Mouse (Mus musculus): ENCODE measurements at regions not wholly inside any gene's neighbourhood (a gene's known extent, or its start where the extent isn't known, plus 50 kb on each side); places are given as distances from the start of the nearest gene placed in this dataset.

DNA sequence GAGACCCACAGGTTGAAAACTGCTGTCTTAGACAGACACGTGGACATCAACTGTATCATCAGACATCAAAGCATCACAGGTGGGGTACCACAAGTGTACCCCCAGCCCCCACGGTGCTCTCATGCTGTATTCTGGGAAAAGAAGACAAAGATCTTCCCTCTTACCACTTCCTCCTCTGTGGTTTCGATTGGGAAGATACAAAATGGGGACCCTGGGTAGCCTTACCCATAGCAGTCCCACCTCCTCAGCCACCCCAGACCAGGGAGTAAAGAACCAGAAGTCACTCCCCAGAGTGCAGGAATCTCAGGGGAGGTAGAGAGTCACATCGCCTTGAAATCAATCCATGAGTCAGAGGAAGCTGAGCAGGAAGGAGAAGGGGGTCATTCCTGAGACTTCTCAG, 60.7 kb upstream of the Ctnnb1 start:
- no peak overlapping the region for H3K4me3 ChIP-seq (replicated peaks; ENCODE audit: low read length)
- H3K27me3 ChIP-seq (ENCODE audit: insufficient read depth, low read length), result peaks cover 39% of the 10 kb centered on the region
- no peaks in the 10 kb centered on the region for H3K36me3 ChIP-seq (ENCODE audit: insufficient read depth, low read length)
- peaks cover 6% of the 10 kb centered on the region; the same call in 1 of the 2 replicates for H3K4me1 ChIP-seq (replicated peaks; ENCODE audit: low read depth, low read length)
- TF ChIP-seq POU5F1 (IDR thresholded peaks at IDR 0.05; ENCODE audit: borderline replicate concordance, low read length), result no peak
- TF ChIP-seq CTCF (conservative IDR thresholded peaks at IDR 0.05; ENCODE audit: low read length), result no peak
- H3K9me3 ChIP-seq (ENCODE audit: low read length), result no peaks in the 10 kb centered on the region

- Histone ChIP-seq H3K27me3 (ENCODE audit: insufficient read depth, low read length) (peaks cover 31% of the 10 kb centered on the region), H3K9me3 (ENCODE audit: low read length) (no peaks in the 10 kb centered on the region), H3K4me3 (replicated peaks; ENCODE audit: low read length) (no peak overlapping the region), H3K36me3 (ENCODE audit: insufficient read depth, low read length) (no peaks in the 10 kb centered on the region), H3K4me1 (replicated peaks; ENCODE audit: low read depth, low read length) (peaks cover 6% of the 10 kb centered on the region; the same call in 1 of the 2 replicates)
- TF ChIP-seq CTCF (conservative IDR thresholded peaks at IDR 0.05; ENCODE audit: low read length), result no peak
- no peak for TF ChIP-seq POU5F1 (IDR thresholded peaks at IDR 0.05; ENCODE audit: borderline replicate concordance, low read length)
These were observed 59.5 kb upstream of the Ctnnb1 start for GRCm38 (mm10) chr9:120869432-120870081.

DNA sequence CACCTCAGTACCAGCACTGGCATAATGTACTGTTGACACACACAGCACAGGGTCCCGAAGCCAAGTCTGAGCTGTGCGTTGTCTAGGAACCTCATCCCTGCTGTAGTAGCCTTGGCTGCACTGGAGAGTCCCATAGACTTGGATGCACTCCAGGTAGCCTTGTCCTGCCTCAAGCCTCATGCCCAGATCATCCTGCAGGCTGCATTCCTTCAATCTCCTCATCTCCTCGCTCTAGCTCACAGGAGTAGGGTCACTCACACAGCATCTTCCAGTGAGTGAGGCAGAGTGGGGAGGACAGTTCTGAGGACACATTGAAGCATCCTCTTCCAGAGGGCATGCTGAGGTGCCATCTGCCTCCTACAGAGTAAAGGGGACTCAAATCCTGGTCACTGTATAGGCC, 55.7 kb upstream of the Ctnnb1 start:
- H3K4me3 ChIP-seq (replicated peaks; ENCODE audit: low read length), result no peak overlapping the region
- TF ChIP-seq POU5F1 (IDR thresholded peaks at IDR 0.05; ENCODE audit: borderline replicate concordance, low read length), result no peak
- TF ChIP-seq CTCF (conservative IDR thresholded peaks at IDR 0.05; ENCODE audit: low read length), result no peak
- no peak for TF ChIP-seq NANOG (IDR thresholded peaks at IDR 0.05; ENCODE audit: borderline replicate concordance, low read length)
- no peaks in the 10 kb centered on the region for H3K9me3 ChIP-seq (ENCODE audit: low read length)

DNA sequence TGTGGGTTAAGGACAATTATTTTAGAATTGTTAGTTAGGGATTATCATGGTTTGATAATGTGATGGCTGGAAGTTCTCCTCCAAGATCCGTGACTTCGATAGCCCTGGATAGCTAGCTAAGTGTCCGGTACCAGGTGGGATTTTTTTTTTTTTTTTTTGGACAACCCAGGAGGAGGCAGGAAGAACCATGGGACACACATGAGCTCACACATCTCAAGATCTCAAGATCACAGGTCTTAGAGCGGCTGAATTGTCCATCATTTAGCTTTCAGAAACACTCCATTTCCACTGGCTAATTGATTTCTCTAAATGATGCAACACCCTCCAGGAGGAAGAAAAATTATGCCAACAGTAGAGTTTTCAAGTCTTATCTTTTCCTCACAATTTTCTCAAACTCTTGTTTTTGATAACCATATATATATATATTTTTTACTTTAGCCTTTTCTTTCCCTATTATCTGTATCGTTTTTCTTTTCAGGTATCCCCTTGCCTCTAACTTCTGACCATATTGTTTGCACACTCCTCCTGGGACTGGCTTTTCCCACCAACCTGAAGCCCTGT, 54.5 kb upstream of the Ctnnb1 start:
- Histone ChIP-seq H3K4me1 (replicated peaks; ENCODE audit: low read depth, low read length) (peaks cover 6% of the 10 kb centered on the region), H3K36me3 (ENCODE audit: insufficient read depth, low read length) (no peaks in the 10 kb centered on the region), H3K9me3 (ENCODE audit: low read length) (no peaks in the 10 kb centered on the region), H3K4me3 (replicated peaks; ENCODE audit: low read length) (no peak overlapping the region), H3K27me3 (ENCODE audit: insufficient read depth, low read length) (peaks cover 14% of the 10 kb centered on the region)
- TF ChIP-seq CTCF (conservative IDR thresholded peaks at IDR 0.05; ENCODE audit: low read length) (no peak), POU5F1 (IDR thresholded peaks at IDR 0.05; ENCODE audit: borderline replicate concordance, low read length) (no peak), NANOG (IDR thresholded peaks at IDR 0.05; ENCODE audit: borderline replicate concordance, low read length) (no peak)

More for the DNA sequence above, 55.7 kb upstream of the Ctnnb1 start:
- Histone ChIP-seq H3K36me3 (ENCODE audit: insufficient read depth, low read length) (no peaks in the 10 kb centered on the region), H3K4me1 (replicated peaks; ENCODE audit: low read depth, low read length) (peaks cover 10% of the 10 kb centered on the region), H3K27me3 (ENCODE audit: insufficient read depth, low read length) (peaks cover 24% of the 10 kb centered on the region)

DNA sequence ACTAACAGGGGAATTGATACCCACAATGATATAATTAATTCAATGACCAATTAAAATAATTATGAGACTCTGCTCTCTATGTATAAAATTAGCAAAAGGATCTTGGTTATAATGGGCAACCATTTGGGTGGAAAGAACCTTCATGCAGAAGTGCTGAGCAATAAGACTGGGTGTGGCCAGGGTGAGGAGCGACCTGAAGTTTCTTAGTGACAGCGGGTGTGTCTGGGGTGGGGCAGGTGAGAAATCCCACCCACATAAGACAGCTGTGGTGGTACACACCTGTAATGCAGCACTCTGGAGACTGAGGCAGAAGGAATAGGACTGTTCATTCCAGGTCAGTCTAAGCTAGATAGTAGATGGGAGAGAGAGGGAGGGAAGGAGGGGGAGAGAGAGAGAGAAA, 51.9 kb upstream of the Ctnnb1 start:
- Histone ChIP-seq H3K9me3 (ENCODE audit: low read length) (no peaks in the 10 kb centered on the region), H3K36me3 (ENCODE audit: insufficient read depth, low read length) (no peaks in the 10 kb centered on the region), H3K4me3 (replicated peaks; ENCODE audit: low read length) (no peak overlapping the region), H3K4me1 (replicated peaks; ENCODE audit: low read depth, low read length) (peaks cover 4% of the 10 kb centered on the region), H3K27me3 (ENCODE audit: insufficient read depth, low read length) (no peaks in the 10 kb centered on the region)
- TF ChIP-seq POU5F1 (IDR thresholded peaks at IDR 0.05; ENCODE audit: borderline replicate concordance, low read length) (no peak), NANOG (IDR thresholded peaks at IDR 0.05; ENCODE audit: borderline replicate concordance, low read length) (no peak), CTCF (conservative IDR thresholded peaks at IDR 0.05; ENCODE audit: low read length) (no peak)

All from E14TG2a.4 (cell line).